In the genomic region with DNA sequence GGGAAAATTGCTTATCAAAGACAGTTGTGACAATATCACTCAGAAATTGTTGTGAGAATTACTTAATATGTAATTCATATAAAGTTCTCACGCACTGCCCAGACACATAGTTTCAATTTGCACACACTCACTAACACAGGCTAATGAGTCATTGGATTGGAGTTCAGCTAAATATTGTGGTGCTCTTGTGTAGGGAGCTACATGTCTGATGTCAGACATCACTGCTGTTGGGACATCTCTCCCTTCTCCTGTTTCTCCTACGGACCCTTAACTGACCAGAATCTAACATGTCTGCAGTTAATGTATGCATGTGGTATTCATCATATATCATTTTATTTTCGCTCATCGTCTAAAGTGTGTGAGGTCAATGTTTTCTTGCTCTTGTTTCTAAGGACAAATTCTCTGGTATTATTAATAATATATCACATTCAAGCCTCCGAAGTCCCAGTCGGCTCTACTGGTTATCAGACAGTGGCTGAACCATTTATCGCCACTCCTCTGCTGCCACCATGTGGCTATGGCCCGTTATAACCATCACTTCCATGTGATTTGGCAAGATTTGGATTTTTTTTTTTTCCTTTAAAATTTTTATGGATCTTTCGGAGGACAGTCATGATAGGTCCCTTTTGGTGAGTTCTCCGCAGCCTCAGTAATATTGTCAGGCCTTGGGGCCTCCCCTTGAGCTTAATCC, we compare ENCODE assay signal across 9 mouse cellular contexts. TPM values are rescaled to one million over a fixed set of nuclear protein-coding genes. Genes with fewer than 3 reads are reported as not detected.
DNase-seq lines count a peak whose midpoint lies in the region; TF ChIP-seq lines count a peak whose summit lies in the region.
"Had no signal": no experiment of that assay in that cellular context is flagged by ENCODE, and none has a peak within 500 bp of the region (broad histone marks: within the 10 kb centered on the region; RNA-seq: fewer than 3 reads in every experiment).

No protein-coding gene starts in this region.

- no peak overlapping the region for H3K4me3 ChIP-seq in small intestine, adult 2 months (ENCODE audit: low read depth, low read length)
- H3K4me3 ChIP-seq: limb, embryonic 13.5 days had no signal

- 47% methylated on average over 10 of the region's 10 CpGs for WGBS in small intestine, adult 2 months

- no peak for TF ChIP-seq POLR2A in small intestine, adult 2 months (IDR thresholded peaks at IDR 0.05; ENCODE audit: low read depth, low read length)

- peak; percentile 36 for DNase-seq in gastrocnemius, adult 18-20 months (ENCODE audit: low spot score)
- DNase-seq in gastrocnemius, adult 8-10 months (ENCODE audit: low spot score in 2 of 2): no peak
- peak; percentile 50 for DNase-seq in thymus, postnatal 4 days
- no peak for DNase-seq in thymus, postnatal 10 days (ENCODE audit: low spot score in 2 of 2)
- peak; percentile 62 for DNase-seq in embryo, embryonic 10.5 days (ENCODE audit: low spot score)
- peak; percentile 47 to 63 for DNase-seq in kidney, postnatal 25 days
- DNase-seq in lung, postnatal 36 days: peak; percentile 65

- peak; percentile 61; the same call in 1 of the 2 replicates for TF ChIP-seq CTCF in small intestine, adult 2 months (IDR thresholded peaks at IDR 0.05; ENCODE audit: extremely low read depth, insufficient read length, insufficient replicate concordance, low read depth, low read length)

- no peaks in the 10 kb centered on the region for H3K36me3 ChIP-seq in small intestine, adult 2 months (ENCODE audit: control insufficient read depth, insufficient read depth, low read length)
- H3K36me3 ChIP-seq: limb, embryonic 13.5 days had no signal

- no peak overlapping the region for H3K27ac ChIP-seq in small intestine, adult 2 months (ENCODE audit: insufficient read depth, low read depth, low read length)
- H3K27ac ChIP-seq: limb, embryonic 13.5 days had no signal

- H3K27me3 ChIP-seq in small intestine, adult 2 months (ENCODE audit: control insufficient read depth, insufficient read depth, low read length): no peaks in the 10 kb centered on the region
- H3K27me3 ChIP-seq: limb, embryonic 13.5 days had no signal

- H3K4me1 ChIP-seq in small intestine, adult 2 months (ENCODE audit: control insufficient read depth, insufficient read depth, insufficient read length, low read length): no peaks in the 10 kb centered on the region
- H3K4me1 ChIP-seq: limb, embryonic 13.5 days had no signal

RNA-seq across cellular contexts. Expression of a gene that starts 12.3 kb away (rescaled TPM):
- total RNA-seq in gastrocnemius, adult 18-20 months (2021): not detected
- not detected for total RNA-seq in gastrocnemius, adult 8-10 months (2022)
- polyA plus RNA-seq in small intestine, adult 2 months (2012; rRNA removed): not detected in 2 replicates
- polyA plus RNA-seq: limb, embryonic 13.5 days had no signal

RNA-seq across cellular contexts. Expression of a gene that starts 20.5 kb away (rescaled TPM):
- total RNA-seq in gastrocnemius, adult 18-20 months (2021): 10 to 100 TPM in 1 of 2 experiments, 1 to 10 TPM in 1; 9.7 to 13.6 TPM
- total RNA-seq in gastrocnemius, adult 8-10 months (2022): 10 to 100 TPM in 1 of 4 experiments, 1 to 10 TPM in 3; 8.2 to 11.7 (median 8.9) TPM
- 3.0 and 5.5 TPM in 2 replicates for polyA plus RNA-seq in small intestine, adult 2 months (2012; rRNA removed)

Comparison
In these comparisons a context has a peak if more than half of its experiments do, and no peak if none do; other contexts are left out.
1. DNase-seq: peak in gastrocnemius, adult 18-20 months (single experiment), thymus, postnatal 4 days (single experiment), embryo, embryonic 10.5 days (single experiment), kidney, postnatal 25 days (2 of 2) and lung, postnatal 36 days (single experiment); none in gastrocnemius, adult 8-10 months (0 of 2) and thymus, postnatal 10 days (0 of 2).